Mouse (Mus musculus) right cerebral cortex, postnatal 36 days (tissue): Measurements from ENCODE around the gene Slc22a1.

Source experiments
- DNase-seq, 2 experiments: peaks; one replicate each; pipeline ENCODE4 v3.0.0; 2022; ENCODE audit warnings: low spot score in 2 of 2, mixed read lengths in 1 of 2

Slc22a1 gene

GRCm38 (mm10) chr17:12675646-12676045, at the start of gene Slc22a1:
Slc22a1 (minus strand) TSS chr17:12675829.
- DNase-seq = no peak

GRCm38 (mm10) chr17:12724767-12725744, 49.4 kb upstream of the Slc22a1 start:
- no peak for DNase-seq

- no peak for DNase-seq
These were observed 48.5 kb upstream of the Slc22a1 start for GRCm38 (mm10) chr17:12723986-12724766.

GRCm38 (mm10) chr17:12722622-12723021, 47.0 kb upstream of the Slc22a1 start:
- DNase-seq = no peak

GRCm38 (mm10) chr17:12721118-12721886, 45.7 kb upstream of the Slc22a1 start:
- DNase-seq = no peak

GRCm38 (mm10) chr17:12718251-12718650, 42.6 kb upstream of the Slc22a1 start:
- no peak for DNase-seq

GRCm38 (mm10) chr17:12717445-12717844, 41.8 kb upstream of the Slc22a1 start:
- no peak for DNase-seq

- no peak for DNase-seq
These were observed 39.4 kb upstream of the Slc22a1 start for GRCm38 (mm10) chr17:12715032-12715431.

GRCm38 (mm10) chr17:12714080-12714561, 38.5 kb upstream of the Slc22a1 start:
- no peak for DNase-seq

- DNase-seq = no peak
These were observed 37.4 kb upstream of the Slc22a1 start for GRCm38 (mm10) chr17:12712993-12713392.

GRCm38 (mm10) chr17:12712191-12712590, 36.6 kb upstream of the Slc22a1 start:
- DNase-seq = no peak

GRCm38 (mm10) chr17:12710976-12711375, 35.3 kb upstream of the Slc22a1 start:
- DNase-seq = no peak

- DNase-seq = peak; percentile 26 to 60
These were observed 34.6 kb upstream of the Slc22a1 start for GRCm38 (mm10) chr17:12710050-12710780.

GRCm38 (mm10) chr17:12708398-12708797, 32.8 kb upstream of the Slc22a1 start:
- DNase-seq = no peak

- no peak for DNase-seq
These were observed 31.0 kb upstream of the Slc22a1 start for GRCm38 (mm10) chr17:12706590-12707049.

- DNase-seq = no peak
These were observed 27.3 kb upstream of the Slc22a1 start for GRCm38 (mm10) chr17:12702901-12703300.

GRCm38 (mm10) chr17:12700373-12700772, 24.7 kb upstream of the Slc22a1 start:
- DNase-seq = no peak

- DNase-seq = no peak
These were observed 16.3 kb upstream of the Slc22a1 start for GRCm38 (mm10) chr17:12691899-12692298.

GRCm38 (mm10) chr17:12689537-12689936, 13.9 kb upstream of the Slc22a1 start:
- no peak for DNase-seq

- peak in 1 of 2 experiments; percentile 20 for DNase-seq
These were observed 12.9 kb upstream of the Slc22a1 start for GRCm38 (mm10) chr17:12688427-12689110.
